Mouse (Mus musculus): Measurements from ENCODE around the gene Pik3r1.

DNA sequence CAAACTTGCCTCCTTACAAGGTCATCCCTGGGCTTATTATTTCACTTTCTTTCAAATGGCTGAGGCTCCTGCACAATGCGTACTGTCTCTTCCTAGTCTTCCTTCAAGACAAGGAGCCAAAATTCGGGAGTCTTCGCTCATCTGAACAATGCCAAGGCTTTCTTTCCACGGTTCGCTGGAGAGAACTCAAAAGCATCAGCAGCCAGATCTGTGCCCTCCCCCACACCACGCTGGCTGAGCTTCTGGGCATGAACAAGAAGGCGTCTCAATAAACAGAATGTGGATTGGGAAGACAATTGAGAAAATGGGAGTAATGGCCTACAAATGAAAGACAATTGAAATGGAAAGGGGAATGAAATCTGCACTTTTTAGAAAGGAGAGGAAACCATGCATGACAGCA lies 136.5 kb downstream of the Pik3r1 start:
- TF ChIP-seq SRF (IDR thresholded peaks at IDR 0.05; ENCODE audit: control insufficient read depth, insufficient read length, low read depth) (no peak), MYOG (IDR thresholded peaks at IDR 0.05; ENCODE audit: control insufficient read depth in 1 of 3, insufficient read depth in 1 of 3, insufficient read length in 2 of 3, low read depth in 2 of 3) (no peak), USF1 (IDR thresholded peaks at IDR 0.05; ENCODE audit: low read depth) (no peak), POLR2A (IDR thresholded peaks at IDR 0.05; ENCODE audit: insufficient read length, low read depth) (no peak), E2F4 (IDR thresholded peaks at IDR 0.05; ENCODE audit: insufficient read depth) (no peak), MAX (IDR thresholded peaks at IDR 0.05; ENCODE audit: low read depth) (no peak), MYOD1 (IDR thresholded peaks at IDR 0.05; ENCODE audit: control insufficient read depth in 1 of 3, insufficient read length in 2 of 3, low read depth in 2 of 3) (no peak), POLR2AphosphoS2 (IDR thresholded peaks at IDR 0.05; ENCODE audit: insufficient read length, low read depth) (no peak), CEBPB (IDR thresholded peaks at IDR 0.05; ENCODE audit: insufficient read depth, poor library complexity, severe bottlenecking) (no peak), TCF12 (IDR thresholded peaks at IDR 0.05; ENCODE audit: insufficient read depth, poor library complexity, severe bottlenecking) (no peak), TCF3 (IDR thresholded peaks at IDR 0.05; ENCODE audit: insufficient read length, low read depth) (no peak)
